Mouse (Mus musculus) erythroblast, embryonic 14.5 days (primary cell): Measurements from ENCODE around the gene Galnt17. TPM values are rescaled to one million over a fixed set of nuclear protein-coding genes. Genes with fewer than 3 reads are reported as not detected.

Experiments used
- H3K27me3 ChIP-seq: 2 replicates; pipeline ENCODE4 v1.6.1; 2012; ENCODE audit warnings: inconsistent platforms; ENCODE audit not compliant: control insufficient read depth
- H3K36me3 ChIP-seq: 2 replicates; pipeline ENCODE4 v1.6.1; 2012; ENCODE audit warnings: mild to moderate bottlenecking, inconsistent platforms; ENCODE audit not compliant: control insufficient read depth
- H3K4me1 ChIP-seq: 2 replicates; pipeline ENCODE4 v1.6.1; 2012; ENCODE audit warnings: inconsistent platforms; ENCODE audit not compliant: control insufficient read depth
- H3K4me3 ChIP-seq: replicated peaks from 2 replicates; pipeline ENCODE3; 2012; ENCODE audit warnings: moderate library complexity, mild to moderate bottlenecking, inconsistent platforms
- H3K9me3 ChIP-seq: 2 replicates; pipeline ENCODE4 v1.6.1; 2012; ENCODE audit warnings: low read length, inconsistent platforms, mixed read lengths; ENCODE audit not compliant: control insufficient read depth
- GATA1 ChIP-seq: IDR thresholded peaks from 2 replicates; pipeline ENCODE4 v1.6.1; 2012; ENCODE audit warnings: low read length, inconsistent platforms, mixed read lengths
- TAL1 ChIP-seq: IDR thresholded peaks from 3 replicates; pipeline ENCODE4 v1.6.1; 2012; ENCODE audit warnings: low read length, inconsistent platforms, mixed read lengths
- polyA plus RNA-seq: library from polyadenylated mRNA; stranded (reverse); fragments of >175 nt; gene quantifications from 2 replicates; pipeline ENCODE4 v1.2.3, GENCODE M21; 2012

Gene Galnt17
- not detected in 2 replicates for polyA plus RNA-seq

DNA sequence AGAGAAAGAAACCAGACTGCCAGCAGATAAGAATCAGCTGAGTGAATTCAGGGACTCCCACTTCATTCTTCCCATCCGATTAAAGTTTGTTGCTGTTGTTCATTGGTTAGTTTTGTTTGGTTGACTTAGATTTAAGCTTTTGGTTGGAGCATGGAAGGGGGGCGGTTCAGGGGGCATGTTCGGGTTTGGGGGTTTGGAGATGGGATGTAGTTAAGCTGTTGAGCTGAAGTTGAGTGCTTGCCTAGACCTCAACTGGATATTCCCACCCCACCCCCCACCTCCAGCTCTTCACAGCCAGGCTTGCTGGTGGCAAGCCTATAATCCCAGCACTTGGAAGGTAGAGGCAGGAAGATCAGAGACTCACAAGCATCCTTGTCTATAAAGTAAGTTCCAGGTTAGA is at the start of gene Galnt17:
TSS of gene Galnt17 (minus strand) at position 101 of the 400 bp plus-strand sequence.
- H3K27me3 ChIP-seq, result peaks cover 26% of the 10 kb centered on the region
- TF ChIP-seq TAL1 (no peak), GATA1 (no peak)
- H3K36me3 ChIP-seq, result no peaks in the 10 kb centered on the region
- H3K4me3 ChIP-seq, result no peak within 1 kb of the TSS
- H3K4me1 ChIP-seq, result no peaks in the 10 kb centered on the region
- peaks cover 4% of the 10 kb centered on the region; the same call in 1 of the 2 replicates for H3K9me3 ChIP-seq

DNA sequence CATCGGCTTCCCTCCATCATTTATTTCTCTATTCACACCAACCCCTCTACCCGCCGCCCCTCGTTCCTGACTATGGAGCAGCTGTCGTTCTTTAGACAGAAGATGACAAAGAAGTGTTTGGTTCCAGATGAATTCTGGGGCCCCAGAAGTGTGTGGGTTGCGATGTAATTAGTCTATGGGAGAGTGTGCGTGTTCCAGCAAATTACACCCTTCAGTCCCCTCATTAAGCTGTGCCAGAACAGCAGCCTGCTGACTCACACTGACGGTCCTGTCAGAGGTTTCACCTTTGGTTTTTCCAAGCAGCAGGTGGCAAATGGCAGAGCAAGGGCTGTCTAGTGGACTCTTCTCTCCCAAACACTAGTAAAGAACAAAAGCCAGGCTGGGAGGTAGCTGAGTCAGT is 26.2 kb upstream of the Galnt17 start:
- Histone ChIP-seq H3K4me1 (no peaks in the 10 kb centered on the region), H3K9me3 (peaks cover 5% of the 10 kb centered on the region; the same call in 1 of the 2 replicates), H3K36me3 (no peaks in the 10 kb centered on the region), H3K4me3 (no peak overlapping the region), H3K27me3 (no peaks in the 10 kb centered on the region)
- TF ChIP-seq GATA1 (no peak), TAL1 (no peak)

DNA sequence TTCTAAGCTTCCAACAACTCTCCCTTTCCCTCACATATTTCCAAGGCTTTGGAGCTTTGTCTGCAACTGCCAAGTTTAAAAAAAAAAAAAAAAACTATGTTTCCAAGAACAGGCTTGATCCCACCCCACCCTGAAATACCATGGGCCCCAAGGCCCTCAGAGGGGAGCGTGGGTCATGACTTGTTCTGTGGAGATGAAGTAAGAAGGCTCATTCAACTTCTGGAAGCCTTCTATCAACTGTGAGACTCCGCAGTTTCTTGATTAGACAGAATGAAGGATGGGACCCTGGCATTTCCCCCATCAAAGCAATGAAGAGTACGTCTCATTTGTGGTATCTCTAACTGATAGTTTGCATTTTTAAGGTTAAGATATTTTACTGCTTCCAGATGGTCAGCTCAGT is 13.0 kb upstream of the Galnt17 start:
- no peak for TF ChIP-seq TAL1
- no peak for TF ChIP-seq GATA1
- H3K36me3 ChIP-seq, result no peaks in the 10 kb centered on the region
- no peaks in the 10 kb centered on the region for H3K4me1 ChIP-seq
- peaks cover 8% of the 10 kb centered on the region for H3K9me3 ChIP-seq
- H3K27me3 ChIP-seq, result no peaks in the 10 kb centered on the region
- no peak overlapping the region for H3K4me3 ChIP-seq

DNA sequence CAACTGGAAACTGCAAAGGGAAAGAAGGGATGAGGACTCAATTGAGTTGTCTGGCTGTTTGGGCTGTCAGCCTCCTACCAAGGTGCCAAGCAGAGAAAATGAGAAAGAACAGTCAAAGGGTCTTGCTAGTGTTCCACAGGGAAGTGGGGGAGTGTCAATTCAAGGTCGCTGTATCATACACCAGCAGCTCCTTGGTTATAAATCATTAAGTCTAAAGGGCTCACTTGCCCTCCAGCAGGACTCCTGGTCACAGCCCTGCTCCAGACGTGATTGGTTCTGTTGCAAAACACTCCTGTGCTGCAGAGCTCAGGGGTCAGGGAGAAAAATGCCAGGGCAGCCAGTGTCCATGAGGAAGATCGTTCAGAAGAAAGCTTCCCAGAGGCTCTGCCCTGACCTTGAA is 11.3 kb upstream of the Galnt17 start:
- no peaks in the 10 kb centered on the region for H3K4me1 ChIP-seq
- no peaks in the 10 kb centered on the region for H3K27me3 ChIP-seq
- no peak overlapping the region for H3K4me3 ChIP-seq
- H3K36me3 ChIP-seq, result no peaks in the 10 kb centered on the region
- H3K9me3 ChIP-seq, result peaks cover 10% of the 10 kb centered on the region
- TF ChIP-seq GATA1 (no peak), TAL1 (no peak)

DNA sequence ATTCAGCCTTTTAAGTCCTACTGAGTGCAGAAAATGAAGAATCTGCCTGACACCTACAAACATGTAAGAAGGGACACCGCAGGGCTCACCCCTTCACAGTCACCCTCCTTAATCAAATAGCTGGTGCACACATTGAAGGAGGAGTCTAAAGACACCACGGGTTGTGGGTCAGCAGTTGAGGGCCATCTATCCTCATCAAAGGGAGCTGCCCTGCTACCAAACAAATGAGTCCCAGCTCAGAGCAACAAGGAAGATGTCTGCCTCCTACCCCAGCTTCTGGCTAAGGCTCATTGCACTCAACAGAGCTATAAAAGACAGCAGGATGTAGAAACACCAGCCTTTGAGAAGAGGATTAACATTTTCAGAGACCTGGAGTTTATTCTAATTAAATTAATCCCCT is 10.8 kb upstream of the Galnt17 start:
- peaks cover 10% of the 10 kb centered on the region for H3K9me3 ChIP-seq
- TF ChIP-seq GATA1 (no peak), TAL1 (no peak)
- no peaks in the 10 kb centered on the region for H3K27me3 ChIP-seq
- no peaks in the 10 kb centered on the region for H3K36me3 ChIP-seq
- H3K4me1 ChIP-seq, result no peaks in the 10 kb centered on the region
- no peak overlapping the region for H3K4me3 ChIP-seq

DNA sequence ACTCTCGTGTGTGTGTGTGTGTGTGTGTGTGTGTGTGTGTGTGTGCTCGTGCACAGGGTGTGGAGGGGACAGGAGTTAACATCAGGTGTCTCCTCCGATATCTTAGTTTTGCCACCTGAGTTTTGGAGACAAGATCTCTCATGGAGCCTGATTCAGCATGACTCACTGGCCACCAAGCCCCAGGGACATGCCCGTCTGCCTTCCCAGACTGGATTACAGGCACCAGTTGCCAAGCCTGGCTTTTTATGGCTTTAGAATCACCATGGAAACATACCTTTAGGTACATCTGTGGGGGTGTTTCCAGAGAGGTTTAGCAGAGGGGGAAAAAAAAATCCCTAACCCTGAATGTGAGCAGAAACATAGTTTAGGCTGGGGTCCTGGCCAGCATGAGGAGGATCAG is 6.7 kb upstream of the Galnt17 start:
- no peaks in the 10 kb centered on the region for H3K27me3 ChIP-seq
- no peaks in the 10 kb centered on the region for H3K36me3 ChIP-seq
- TF ChIP-seq TAL1 (no peak), GATA1 (no peak)

DNA sequence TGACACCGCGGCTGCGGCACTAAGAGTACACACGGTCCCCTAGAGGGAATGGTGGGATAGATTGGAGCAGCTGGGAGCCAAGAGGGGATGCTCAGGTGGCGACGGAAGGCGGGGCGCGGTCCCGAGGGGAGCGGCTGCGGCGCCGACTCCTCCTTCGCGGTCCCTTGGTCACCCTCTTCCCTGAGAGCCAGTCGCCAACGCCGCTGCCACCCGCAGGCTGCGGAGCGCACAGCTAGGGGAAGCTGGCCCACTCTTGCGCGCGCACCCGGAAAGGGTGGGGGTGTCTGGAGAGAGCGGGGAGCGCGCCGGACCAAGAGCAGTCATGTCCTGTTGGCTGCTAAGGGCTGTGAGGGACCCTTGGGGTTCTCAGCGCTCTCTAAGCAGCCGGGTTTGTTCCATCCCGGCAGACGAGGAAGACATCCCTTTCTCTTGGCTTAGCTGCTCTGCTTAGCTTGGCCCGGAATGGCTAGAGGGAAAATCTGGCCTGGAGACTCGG is 593 bp downstream of the Galnt17 start:
- Histone ChIP-seq H3K4me1 (no peaks in the 10 kb centered on the region), H3K4me3 (no peak overlapping the region), H3K36me3 (no peaks in the 10 kb centered on the region), H3K9me3 (0 out of 2 replicates have a peak, but pooled peaks cover 4% of the 10 kb centered on the region), H3K27me3 (peaks cover 26% of the 10 kb centered on the region)
- TF ChIP-seq GATA1 (no peak), TAL1 (no peak)

More for the DNA sequence above, 6.7 kb upstream of the Galnt17 start:
- Histone ChIP-seq H3K4me1 (no peaks in the 10 kb centered on the region), H3K4me3 (no peak overlapping the region), H3K9me3 (peaks cover 8% of the 10 kb centered on the region; the same call in 1 of the 2 replicates)

DNA sequence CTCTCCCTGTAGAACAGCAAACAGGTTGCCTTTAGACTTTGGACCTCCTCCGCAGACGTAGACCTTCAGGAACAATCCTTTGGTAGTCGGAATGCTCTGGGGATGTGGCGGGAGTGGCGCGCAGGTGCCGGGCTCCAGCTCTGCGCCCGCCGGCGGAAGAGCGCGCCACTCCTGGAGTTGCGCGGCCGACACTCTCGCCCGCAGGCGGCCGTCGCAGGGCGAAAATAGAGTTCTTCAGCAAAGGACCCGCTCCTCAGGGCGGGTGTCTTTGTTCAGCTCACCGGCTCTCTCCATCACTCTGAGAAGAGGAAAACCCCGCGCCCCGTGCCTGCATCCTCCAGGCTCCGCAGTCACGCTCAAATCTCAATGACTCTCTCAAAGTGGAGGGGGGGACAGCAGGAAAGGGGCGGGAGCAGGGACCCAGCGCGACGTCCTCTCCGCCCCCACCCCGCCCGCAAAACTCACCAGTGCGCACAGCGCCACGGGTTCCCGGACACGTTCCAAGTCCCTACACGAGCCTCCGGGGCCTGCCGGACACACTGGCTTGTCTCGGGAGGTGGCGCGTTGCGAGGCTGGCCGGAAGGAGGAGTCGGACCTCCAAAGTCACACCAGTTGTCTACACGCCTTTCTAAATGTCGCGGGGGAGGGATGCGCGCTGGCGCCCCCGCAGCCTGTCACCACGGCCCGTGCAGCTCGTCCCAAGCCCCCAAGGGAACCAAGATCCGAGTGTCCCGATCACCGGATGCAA is 1.2 kb downstream of the Galnt17 start:
- H3K27me3 ChIP-seq, result peaks cover 26% of the 10 kb centered on the region
- H3K4me3 ChIP-seq, result no peak overlapping the region
- TF ChIP-seq TAL1 (no peak), GATA1 (no peak)
- no peaks in the 10 kb centered on the region for H3K36me3 ChIP-seq
- H3K9me3 ChIP-seq, result 0 out of 2 replicates have a peak, but pooled peaks cover 4% of the 10 kb centered on the region
- no peaks in the 10 kb centered on the region for H3K4me1 ChIP-seq

DNA sequence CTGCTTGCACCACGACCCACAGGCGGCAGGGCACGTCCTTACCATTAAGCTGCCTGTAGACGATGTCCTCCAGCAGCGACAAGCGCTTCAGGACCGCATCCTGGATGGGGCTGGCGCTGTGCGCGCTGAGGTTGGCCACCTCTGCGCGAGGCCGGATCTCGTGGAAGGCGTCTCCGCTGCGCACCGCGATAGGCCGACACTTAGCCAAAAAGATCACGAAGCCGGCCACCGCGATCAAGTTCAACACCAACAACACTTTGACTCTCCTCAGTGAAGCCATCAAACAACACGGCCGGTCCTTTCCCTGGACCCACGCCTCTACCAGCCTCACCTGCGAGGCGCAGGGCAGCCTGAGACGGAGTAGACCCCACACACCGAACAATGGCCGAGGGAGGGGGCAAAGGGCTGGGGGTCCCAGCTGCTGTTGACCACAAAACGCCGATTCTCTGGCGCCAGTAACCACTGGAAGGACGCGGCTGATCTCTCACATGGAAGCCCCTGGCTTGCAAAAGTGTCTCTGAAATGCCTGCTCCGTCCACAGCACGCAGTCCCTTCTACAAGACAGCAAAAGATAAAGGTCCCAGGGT is 1.9 kb downstream of the Galnt17 start:
- TF ChIP-seq TAL1 (no peak), GATA1 (no peak)
- no peak overlapping the region for H3K4me3 ChIP-seq
- H3K36me3 ChIP-seq, result no peaks in the 10 kb centered on the region
- 0 out of 2 replicates have a peak, but pooled peaks cover 4% of the 10 kb centered on the region for H3K9me3 ChIP-seq
- H3K4me1 ChIP-seq, result no peaks in the 10 kb centered on the region
- peaks cover 26% of the 10 kb centered on the region for H3K27me3 ChIP-seq
